Mouse (Mus musculus): ENCODE results near the gene Gm21800.
"Not testable (repeated sequence)": the region's sequence is repeated elsewhere in the genome, so short reads cannot be mapped to it uniquely, and the experiment has no call there.

Gene Gm21800

GRCm38 (mm10) chrY:41406198-41406597, at the start of gene Gm21800:
Gm21800 (plus strand) TSS chrY:41406498.
- DNase-seq, result not testable (repeated sequence)
